Mouse (Mus musculus) lung, postnatal 14 days (tissue): Measurements from ENCODE around the gene Ergic1.

Experiments used
- DNase-seq: peaks from one replicate; pipeline ENCODE4 v3.0.0; 2021

Gene Ergic1

GRCm38 (mm10) chr17:26575786-26576690 lies 14.7 kb downstream of the Ergic1 start:
- no peak for DNase-seq

DNA sequence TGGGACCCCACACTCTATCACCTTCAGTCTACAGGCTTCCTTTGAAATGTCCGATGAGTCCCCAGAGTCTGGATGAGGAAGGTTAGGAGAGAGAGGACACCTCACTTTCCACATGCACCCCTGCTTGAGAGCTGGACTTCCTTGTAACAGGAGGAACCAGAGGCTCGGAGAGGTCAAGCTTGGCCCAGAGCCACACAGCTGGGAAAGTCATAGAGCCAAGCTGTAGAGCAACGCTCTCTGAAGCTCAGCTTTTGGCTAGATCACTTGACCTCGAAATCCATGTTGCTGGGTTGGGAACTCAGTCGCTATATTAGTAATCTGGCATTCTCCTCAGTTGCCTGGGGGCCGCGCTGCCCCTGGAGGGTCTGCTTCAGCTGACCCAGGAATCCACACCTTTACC lies 15.5 kb downstream of the Ergic1 start:
- DNase-seq = peak; percentile 67

GRCm38 (mm10) chr17:26577309-26577708 lies 16.0 kb downstream of the Ergic1 start:
- DNase-seq = no peak

DNA sequence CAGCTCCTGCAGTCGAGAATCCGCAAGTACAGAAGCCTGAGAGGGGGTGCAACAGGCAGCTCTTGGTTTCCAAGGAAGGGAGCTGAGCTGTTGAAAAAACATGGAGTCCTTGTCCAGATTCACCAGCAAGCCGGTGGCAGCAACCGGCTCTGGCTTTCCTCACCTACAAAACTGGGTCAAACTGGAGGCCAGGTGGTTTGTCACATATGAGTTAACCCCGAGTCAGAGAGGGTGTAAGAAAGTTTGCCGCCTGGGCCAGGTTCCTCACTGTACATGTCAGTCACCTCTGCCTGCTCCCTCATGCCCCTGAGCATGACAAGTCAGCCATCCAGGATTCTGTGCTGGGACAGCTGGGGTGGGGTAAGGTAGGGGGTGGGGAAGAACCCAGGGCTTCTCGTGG lies 16.9 kb downstream of the Ergic1 start:
- DNase-seq = no peak

DNA sequence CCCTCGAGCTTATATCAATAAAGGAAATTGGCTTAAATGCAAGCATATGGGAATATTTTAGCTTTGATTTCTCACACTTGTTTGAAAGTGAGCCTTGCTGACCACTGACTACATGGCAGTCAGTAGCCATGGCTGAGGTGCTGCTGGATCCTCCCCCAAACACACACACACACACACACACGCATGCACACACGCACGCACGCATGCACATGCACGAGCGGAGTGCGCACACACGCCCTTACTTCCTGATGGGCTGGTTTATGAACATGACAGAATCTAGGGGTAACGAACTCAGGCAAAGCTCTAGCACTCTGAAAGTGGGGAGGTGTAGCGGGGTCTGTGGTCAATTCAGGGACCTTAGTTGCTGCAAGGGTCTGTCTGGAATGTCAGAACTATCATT lies 17.5 kb downstream of the Ergic1 start:
- DNase-seq = no peak

- DNase-seq = no peak
These were observed 18.1 kb downstream of the Ergic1 start for GRCm38 (mm10) chr17:26579396-26579795.

- DNase-seq = no peak
These were observed 19.6 kb downstream of the Ergic1 start for GRCm38 (mm10) chr17:26580873-26581401.

DNA sequence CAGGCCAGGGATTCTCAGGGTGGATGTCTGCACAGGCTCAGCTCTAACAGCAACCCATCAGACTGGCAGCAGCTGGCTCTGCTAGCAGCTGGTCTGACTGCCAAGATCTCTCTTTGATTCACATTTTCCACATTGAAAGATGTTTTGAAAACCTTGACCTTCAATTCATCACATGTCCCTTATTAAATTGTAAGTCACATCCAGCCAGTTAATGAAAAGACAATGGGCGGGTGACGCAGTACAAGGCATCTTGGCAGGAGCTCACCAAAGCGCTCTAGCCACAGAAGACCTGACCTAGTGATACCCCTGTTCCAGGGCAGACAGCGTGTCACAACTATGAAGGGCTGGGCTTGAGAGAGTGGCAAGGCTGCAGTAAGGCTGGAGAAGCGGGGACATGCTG lies 21.0 kb downstream of the Ergic1 start:
- peak; percentile 59 for DNase-seq

GRCm38 (mm10) chr17:26583056-26583455 lies 21.8 kb downstream of the Ergic1 start:
- DNase-seq = no peak

DNA sequence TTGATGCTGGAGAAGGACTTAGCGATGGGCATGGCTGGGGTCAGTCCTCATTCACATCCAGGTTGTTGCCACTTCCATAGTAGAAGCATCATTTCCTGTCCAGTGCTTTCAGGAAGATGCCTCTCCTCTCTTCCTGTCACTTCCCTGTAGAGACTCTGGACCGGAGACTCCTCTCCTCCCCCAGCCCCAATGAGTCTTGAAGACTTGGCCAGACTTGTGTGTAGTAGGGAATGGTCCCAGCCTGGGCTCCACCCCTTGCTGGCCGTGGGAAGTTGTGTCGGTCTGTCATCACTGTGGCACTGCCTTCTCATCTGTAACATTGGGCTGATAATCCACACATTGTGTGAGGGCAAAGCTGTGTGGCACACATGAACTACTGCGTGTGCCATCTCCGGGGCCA lies 22.3 kb downstream of the Ergic1 start:
- DNase-seq = no peak

DNA sequence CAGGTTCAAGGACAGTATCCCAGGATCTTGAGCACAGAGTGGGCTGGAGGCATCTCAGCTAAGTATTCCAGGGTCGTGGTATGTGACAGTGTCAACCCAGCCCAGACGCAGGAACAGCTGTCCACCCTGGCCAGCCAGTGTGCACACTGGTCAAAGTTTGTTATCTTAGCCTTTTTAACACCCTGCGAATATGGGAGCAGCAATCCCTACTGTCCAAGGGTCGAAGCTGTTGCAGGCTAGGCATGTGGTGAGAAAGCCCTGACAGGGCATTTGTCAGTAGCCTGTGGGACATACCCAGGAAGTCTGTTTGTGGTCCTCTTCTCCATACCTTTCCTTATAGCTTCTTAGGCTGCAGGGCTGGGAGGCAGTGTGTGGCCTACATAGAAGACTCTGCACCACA lies 22.8 kb downstream of the Ergic1 start:
- no peak for DNase-seq

GRCm38 (mm10) chr17:26584558-26585136 lies 23.4 kb downstream of the Ergic1 start:
- peak; percentile 81 for DNase-seq

DNA sequence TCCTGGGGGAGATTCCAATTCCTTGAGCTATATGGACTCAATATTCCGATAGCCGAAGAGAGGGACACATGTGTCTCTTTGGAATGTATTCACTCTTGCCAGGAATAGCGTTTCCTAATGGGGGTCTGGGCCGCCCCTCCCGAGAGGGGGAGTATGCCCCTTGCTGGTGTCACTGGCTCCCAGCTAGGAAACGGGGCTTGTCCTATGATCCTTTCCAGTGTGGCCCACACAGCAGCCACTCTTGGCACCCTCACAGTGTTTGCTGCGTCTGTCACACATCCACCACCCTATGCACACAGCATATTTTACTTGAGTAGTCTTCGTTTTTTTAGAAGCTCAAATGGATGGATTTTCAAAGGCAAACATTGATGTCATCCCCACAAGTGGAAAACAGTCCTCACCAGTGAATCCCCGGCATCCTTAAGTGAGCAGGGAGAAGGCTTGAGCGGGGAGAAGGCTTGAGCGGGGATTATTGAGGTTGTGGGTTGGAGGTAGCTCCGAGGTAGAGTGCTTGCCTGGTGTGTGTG lies 26.7 kb downstream of the Ergic1 start:
- no peak for DNase-seq

DNA sequence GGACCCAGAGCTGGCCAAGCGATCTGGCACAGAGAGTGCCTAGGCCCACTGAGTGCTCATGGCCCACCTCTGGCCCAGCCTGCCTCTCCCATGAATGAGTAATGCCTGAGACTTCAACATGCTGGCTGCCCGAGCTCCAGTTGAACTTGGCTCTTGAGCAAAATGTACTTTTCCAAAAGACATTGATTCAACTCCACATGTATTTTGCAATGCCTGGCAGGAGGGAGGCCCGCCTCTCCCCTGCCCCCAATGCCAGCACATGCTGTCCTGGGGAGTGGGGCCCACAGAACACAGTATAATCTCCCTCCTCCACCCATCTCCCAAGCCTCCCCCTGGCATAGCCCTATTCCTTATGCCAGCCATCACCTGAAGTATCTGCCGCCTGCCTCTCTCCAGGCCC lies 31.2 kb downstream of the Ergic1 start:
- DNase-seq = peak; percentile 47

- DNase-seq = no peak
These were observed 31.9 kb downstream of the Ergic1 start for GRCm38 (mm10) chr17:26593199-26593598.

GRCm38 (mm10) chr17:26594171-26594570 lies 32.9 kb downstream of the Ergic1 start:
- no peak for DNase-seq

GRCm38 (mm10) chr17:26594958-26595357 lies 33.7 kb downstream of the Ergic1 start:
- no peak for DNase-seq

DNA sequence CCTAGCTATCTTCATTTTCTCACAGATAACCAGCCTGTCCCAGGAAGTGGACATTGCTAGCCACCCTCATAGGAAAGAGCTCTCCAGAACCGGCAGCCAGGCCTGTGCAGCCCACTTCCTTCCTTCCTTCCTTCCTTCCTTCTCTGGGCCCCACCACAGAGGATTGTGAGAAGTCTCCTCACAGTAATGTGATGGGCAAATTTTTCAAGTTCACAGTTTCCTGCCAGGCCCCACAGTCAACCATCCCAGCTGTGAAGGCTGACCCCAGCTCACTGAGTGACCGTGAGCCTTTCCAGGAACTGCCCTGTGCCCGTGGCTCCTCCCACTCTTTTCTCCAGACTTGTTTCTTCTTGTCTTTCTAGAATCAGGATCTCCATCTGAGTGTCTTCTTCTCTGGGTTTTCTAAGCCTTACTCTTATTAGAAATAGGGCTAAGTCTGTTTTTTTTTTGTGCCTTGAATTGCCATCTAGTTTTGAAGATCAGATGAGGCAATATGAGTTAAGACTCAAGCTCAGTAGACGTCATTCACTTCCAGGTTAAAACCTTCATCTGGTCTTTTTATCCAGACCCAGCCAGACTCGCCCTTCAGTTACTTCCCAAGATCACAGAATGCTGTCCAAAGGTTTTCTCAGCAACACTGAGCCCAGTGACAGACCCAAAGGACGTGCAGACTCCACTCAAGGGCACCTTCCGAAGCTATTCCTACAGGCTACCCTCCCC lies 34.3 kb downstream of the Ergic1 start:
- DNase-seq = no peak

DNA sequence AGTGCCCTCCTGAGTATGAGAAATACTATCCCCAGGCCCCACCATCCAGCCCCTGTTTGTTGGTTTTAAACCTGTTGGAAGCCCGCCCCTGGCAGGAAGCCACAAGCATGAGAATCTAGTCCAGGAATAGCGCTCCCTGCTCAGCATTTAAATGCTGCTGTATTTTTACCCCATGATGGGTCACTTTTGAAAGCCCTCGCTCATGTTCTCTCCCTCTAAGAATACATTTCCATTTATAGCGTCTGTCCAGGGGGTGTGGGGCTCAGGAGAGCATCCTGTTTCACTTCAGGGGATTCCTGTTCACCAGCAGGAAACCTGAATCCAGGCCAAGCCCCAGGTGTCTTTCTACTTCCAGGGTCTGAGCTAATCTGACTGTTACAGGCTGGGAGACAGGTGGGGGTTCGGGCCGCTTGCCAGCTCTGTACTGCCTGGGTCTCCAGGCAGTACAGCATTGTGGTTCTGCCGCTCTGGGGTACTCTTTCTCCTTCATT lies 34.9 kb downstream of the Ergic1 start:
- peak; percentile 64 for DNase-seq

DNA sequence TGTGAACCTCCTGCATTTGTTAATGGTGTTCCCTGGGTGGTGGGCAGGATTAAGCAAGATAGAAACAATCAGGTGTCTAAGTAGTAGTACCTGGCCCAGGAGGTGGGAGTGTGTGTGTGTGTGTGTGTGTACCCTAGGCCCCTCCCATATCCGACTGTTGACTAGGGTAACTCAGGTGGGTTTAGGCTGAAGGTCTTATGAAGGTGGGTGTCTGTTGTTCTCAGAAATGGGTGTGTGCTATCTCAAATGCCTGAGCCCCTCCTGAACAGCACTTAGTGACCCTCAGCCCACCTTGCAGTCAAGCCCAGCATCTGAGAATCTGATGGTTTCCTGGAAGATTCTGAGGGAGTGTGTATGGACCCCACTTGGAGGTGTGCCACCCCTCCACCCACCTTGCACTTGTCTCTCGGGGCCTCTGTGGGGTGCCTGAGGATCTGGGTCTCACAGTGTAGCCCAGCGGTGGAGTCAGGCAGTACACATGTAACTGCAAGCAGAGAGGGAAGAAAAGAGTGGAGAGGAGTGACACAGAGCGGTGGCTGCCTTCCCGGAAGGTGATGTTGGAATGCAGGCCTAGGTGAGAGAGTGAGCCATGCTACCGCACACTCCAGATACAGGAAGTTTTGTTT lies 35.7 kb downstream of the Ergic1 start:
- DNase-seq = no peak

- no peak for DNase-seq
These were observed 37.6 kb downstream of the Ergic1 start for GRCm38 (mm10) chr17:26598845-26599244.

DNA sequence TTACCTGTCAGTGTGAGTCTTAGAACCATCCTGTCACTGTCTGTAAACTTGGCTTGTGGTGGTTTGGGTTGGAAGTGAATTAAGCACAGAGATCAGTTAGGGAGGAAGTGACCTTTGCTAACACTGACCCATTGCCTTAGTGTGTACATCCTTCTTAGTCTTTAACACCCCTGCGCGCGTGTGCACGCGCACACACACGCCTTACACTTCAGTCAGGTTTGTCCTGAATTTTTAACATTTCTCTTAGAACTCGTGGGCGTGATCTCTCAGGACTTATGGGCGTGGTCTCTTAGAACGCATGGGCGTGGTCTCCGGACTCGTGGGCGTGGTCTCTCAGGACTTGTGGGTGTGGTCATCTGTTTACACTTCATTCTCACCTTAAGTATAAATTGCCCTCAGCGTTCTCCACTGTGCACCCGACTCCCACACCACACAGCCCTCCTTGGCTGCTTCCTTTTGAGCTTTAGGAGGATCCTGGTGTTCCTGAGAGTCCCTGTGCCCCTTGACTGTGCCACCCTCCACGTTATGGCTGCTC lies 39.7 kb downstream of the Ergic1 start:
- DNase-seq = no peak
